Mouse (Mus musculus): Measurements from ENCODE around the gene Mest.

The Mest gene

DNA sequence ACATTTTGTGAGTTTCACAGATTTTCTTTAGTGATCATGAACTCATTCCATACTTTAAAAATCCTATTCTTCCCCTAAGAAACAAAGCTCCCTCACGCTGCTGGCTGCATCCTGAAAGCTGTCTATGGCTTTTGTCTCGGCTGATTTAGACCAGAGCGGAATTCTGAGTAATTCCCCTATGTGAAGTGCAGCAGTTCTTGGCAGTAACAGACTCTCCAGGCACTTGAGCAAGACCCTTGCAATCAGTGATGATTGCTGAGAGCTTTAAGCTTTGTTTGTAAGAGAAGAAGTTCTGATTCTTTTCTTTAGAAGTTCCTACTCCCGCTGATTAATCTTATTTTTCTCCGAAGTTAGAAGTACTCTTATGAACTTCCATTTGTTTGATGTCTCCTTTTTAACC is 25.9 kb upstream of the Mest start:
- Histone ChIP-seq H3K27me3 (ENCODE audit: insufficient read depth, low read length) (no peaks in the 10 kb centered on the region), H3K4me1 (replicated peaks; ENCODE audit: low read depth, low read length) (peaks cover 11% of the 10 kb centered on the region), H3K4me3 (replicated peaks; ENCODE audit: low read length) (no peak overlapping the region), H3K9me3 (ENCODE audit: low read length) (no peaks in the 10 kb centered on the region), H3K36me3 (ENCODE audit: insufficient read depth, low read length) (no peaks in the 10 kb centered on the region)
- TF ChIP-seq CTCF (conservative IDR thresholded peaks at IDR 0.05; ENCODE audit: low read length), result no peak

DNA sequence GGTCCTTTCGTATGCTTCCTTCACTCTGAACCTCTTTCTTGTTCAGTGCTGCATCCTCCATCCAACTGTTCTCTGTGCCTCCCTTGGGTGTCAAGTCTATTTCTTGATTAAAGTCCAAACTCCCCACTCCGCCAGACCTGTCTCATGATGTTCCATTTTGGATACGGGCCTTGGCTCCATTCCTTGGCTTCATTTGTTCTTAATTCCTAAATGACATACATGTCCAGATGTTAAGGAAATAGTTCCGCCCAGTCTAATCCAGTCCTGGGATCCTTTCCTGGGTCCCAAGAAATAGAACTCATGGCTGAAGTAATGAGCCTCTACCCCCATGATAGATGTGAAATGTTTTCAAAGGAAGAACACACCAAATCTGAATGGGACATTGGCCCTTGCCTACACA is 25.3 kb upstream of the Mest start:
- TF ChIP-seq CTCF (conservative IDR thresholded peaks at IDR 0.05; ENCODE audit: low read length), result no peak
- no peak for TF ChIP-seq NANOG (IDR thresholded peaks at IDR 0.05; ENCODE audit: borderline replicate concordance, low read length)
- no peak for TF ChIP-seq POU5F1 (IDR thresholded peaks at IDR 0.05; ENCODE audit: borderline replicate concordance, low read length)
- Histone ChIP-seq H3K36me3 (ENCODE audit: insufficient read depth, low read length) (no peaks in the 10 kb centered on the region), H3K27me3 (ENCODE audit: insufficient read depth, low read length) (no peaks in the 10 kb centered on the region), H3K4me1 (replicated peaks; ENCODE audit: low read depth, low read length) (peaks cover 6% of the 10 kb centered on the region), H3K9me3 (ENCODE audit: low read length) (no peaks in the 10 kb centered on the region), H3K4me3 (replicated peaks; ENCODE audit: low read length) (no peak overlapping the region)

DNA sequence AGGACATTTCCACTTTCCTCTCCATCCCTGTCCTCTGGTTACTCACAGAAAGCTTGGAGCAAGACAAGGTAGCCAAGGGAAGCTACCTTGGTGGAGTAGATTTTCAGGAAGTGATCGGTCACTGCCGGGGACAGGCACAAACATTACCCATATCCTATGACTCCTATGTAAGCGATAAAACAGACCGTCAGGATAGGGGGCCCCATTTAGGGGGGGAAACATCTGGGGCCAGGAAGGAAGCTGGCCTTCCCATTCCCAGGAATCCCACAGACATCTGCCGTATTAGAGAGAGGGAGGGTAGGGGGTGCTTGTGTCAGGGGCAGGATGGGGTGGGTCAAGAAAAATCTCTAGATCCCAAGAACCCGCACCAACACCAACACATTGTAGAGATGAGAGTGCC is 23.2 kb upstream of the Mest start:
- Histone ChIP-seq H3K4me1 (replicated peaks; ENCODE audit: low read depth, low read length) (no peaks in the 10 kb centered on the region), H3K9me3 (ENCODE audit: low read length) (no peaks in the 10 kb centered on the region), H3K27me3 (ENCODE audit: insufficient read depth, low read length) (no peaks in the 10 kb centered on the region), H3K4me3 (replicated peaks; ENCODE audit: low read length) (no peak overlapping the region), H3K36me3 (ENCODE audit: insufficient read depth, low read length) (no peaks in the 10 kb centered on the region)
- TF ChIP-seq CTCF (conservative IDR thresholded peaks at IDR 0.05; ENCODE audit: low read length) (no peak), NANOG (IDR thresholded peaks at IDR 0.05; ENCODE audit: borderline replicate concordance, low read length) (no peak), POU5F1 (IDR thresholded peaks at IDR 0.05; ENCODE audit: borderline replicate concordance, low read length) (no peak)

DNA sequence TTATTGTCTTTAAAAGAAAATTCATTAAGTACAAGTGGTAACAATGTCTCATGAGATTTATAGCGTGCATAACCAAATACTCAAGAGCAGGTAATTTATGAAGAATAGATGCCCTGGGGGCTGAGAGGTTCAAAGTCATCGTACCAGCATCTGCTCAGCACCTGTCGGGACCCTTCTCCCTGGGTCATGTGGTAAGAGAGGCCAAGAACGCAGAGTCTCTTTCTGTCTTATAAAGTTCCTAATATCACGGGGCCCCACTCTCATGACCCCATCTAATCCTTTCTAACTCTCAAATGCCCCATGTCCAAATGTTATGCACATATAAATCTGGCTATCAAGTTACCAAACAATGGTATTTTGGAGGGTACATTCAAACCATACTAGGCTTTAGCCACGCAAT is 20.5 kb upstream of the Mest start:
- no peak overlapping the region for H3K4me3 ChIP-seq (replicated peaks; ENCODE audit: low read length)
- H3K9me3 ChIP-seq (ENCODE audit: low read length), result no peaks in the 10 kb centered on the region
- no peak for TF ChIP-seq NANOG (IDR thresholded peaks at IDR 0.05; ENCODE audit: borderline replicate concordance, low read length)
- TF ChIP-seq POU5F1 (IDR thresholded peaks at IDR 0.05; ENCODE audit: borderline replicate concordance, low read length), result no peak
- no peak for TF ChIP-seq CTCF (conservative IDR thresholded peaks at IDR 0.05; ENCODE audit: low read length)
- no peaks in the 10 kb centered on the region for H3K4me1 ChIP-seq (replicated peaks; ENCODE audit: low read depth, low read length)
- no peaks in the 10 kb centered on the region for H3K36me3 ChIP-seq (ENCODE audit: insufficient read depth, low read length)
- no peaks in the 10 kb centered on the region for H3K27me3 ChIP-seq (ENCODE audit: insufficient read depth, low read length)

DNA sequence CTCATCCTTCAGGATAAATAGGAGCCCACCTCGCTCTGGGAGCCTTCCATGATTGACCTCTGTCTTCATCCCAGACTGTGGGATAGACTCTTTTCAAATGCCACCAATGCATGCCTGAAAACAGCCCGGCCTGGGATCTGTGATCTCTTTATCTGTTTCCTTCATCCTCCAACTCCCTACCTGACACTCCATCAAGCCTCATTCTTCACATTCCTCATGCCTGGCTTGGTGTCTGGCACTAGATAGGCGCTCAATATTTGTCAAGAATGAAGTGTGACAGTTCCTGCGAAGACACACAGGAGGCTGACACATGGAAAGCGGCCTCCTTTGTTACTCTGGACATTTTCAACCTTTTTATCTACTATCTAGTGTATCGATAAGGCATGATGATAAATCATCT is 19.9 kb upstream of the Mest start:
- no peaks in the 10 kb centered on the region for H3K36me3 ChIP-seq (ENCODE audit: insufficient read depth, low read length)
- H3K27me3 ChIP-seq (ENCODE audit: insufficient read depth, low read length), result no peaks in the 10 kb centered on the region
- H3K4me3 ChIP-seq (replicated peaks; ENCODE audit: low read length), result no peak overlapping the region
- H3K4me1 ChIP-seq (replicated peaks; ENCODE audit: low read depth, low read length), result no peaks in the 10 kb centered on the region
- H3K9me3 ChIP-seq (ENCODE audit: low read length), result no peaks in the 10 kb centered on the region
- TF ChIP-seq POU5F1 (IDR thresholded peaks at IDR 0.05; ENCODE audit: borderline replicate concordance, low read length), result no peak
- no peak for TF ChIP-seq NANOG (IDR thresholded peaks at IDR 0.05; ENCODE audit: borderline replicate concordance, low read length)
- no peak for TF ChIP-seq CTCF (conservative IDR thresholded peaks at IDR 0.05; ENCODE audit: low read length)

- H3K36me3 ChIP-seq (ENCODE audit: insufficient read depth, low read length), result no peaks in the 10 kb centered on the region
- H3K9me3 ChIP-seq (ENCODE audit: low read length), result no peaks in the 10 kb centered on the region
- TF ChIP-seq NANOG (IDR thresholded peaks at IDR 0.05; ENCODE audit: borderline replicate concordance, low read length) (no peak), POU5F1 (IDR thresholded peaks at IDR 0.05; ENCODE audit: borderline replicate concordance, low read length) (no peak), CTCF (conservative IDR thresholded peaks at IDR 0.05; ENCODE audit: low read length) (no peak)
- H3K4me3 ChIP-seq (replicated peaks; ENCODE audit: low read length), result no peak overlapping the region
- H3K27me3 ChIP-seq (ENCODE audit: insufficient read depth, low read length), result no peaks in the 10 kb centered on the region
- no peaks in the 10 kb centered on the region for H3K4me1 ChIP-seq (replicated peaks; ENCODE audit: low read depth, low read length)
Measured at GRCm38 (mm10) chr6:30703977-30704602, 19.3 kb upstream of the Mest start.

DNA sequence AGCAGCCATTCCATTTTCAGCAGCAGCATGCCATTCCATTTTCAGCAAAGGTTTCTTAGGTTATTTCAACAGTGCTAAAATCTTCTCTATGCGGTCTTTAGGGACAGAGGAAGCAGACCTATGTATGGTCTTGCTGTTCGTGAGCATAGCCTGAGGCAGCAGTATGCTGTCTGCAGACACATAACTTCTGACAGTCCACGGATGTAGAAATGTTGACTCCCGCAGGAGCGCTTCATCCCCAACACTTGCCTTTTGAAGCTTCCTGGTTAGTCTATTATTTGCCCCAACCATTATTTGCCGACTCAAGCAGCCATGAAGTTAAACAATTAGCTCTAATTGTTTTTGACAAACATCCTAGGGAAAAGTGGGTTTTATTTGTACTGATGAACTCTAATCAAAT is 14.2 kb upstream of the Mest start:
- peaks cover 3% of the 10 kb centered on the region; the same call in 1 of the 2 replicates for H3K27me3 ChIP-seq (ENCODE audit: insufficient read depth, low read length)
- H3K4me3 ChIP-seq (replicated peaks; ENCODE audit: low read length), result no peak overlapping the region
- TF ChIP-seq CTCF (conservative IDR thresholded peaks at IDR 0.05; ENCODE audit: low read length) (no peak), NANOG (IDR thresholded peaks at IDR 0.05; ENCODE audit: borderline replicate concordance, low read length) (no peak), POU5F1 (IDR thresholded peaks at IDR 0.05; ENCODE audit: borderline replicate concordance, low read length) (no peak)
- H3K9me3 ChIP-seq (ENCODE audit: low read length), result no peaks in the 10 kb centered on the region
- 0 out of 2 replicates have a peak, but pooled peaks cover 2% of the 10 kb centered on the region for H3K4me1 ChIP-seq (replicated peaks; ENCODE audit: low read depth, low read length)
- H3K36me3 ChIP-seq (ENCODE audit: insufficient read depth, low read length), result no peaks in the 10 kb centered on the region

DNA sequence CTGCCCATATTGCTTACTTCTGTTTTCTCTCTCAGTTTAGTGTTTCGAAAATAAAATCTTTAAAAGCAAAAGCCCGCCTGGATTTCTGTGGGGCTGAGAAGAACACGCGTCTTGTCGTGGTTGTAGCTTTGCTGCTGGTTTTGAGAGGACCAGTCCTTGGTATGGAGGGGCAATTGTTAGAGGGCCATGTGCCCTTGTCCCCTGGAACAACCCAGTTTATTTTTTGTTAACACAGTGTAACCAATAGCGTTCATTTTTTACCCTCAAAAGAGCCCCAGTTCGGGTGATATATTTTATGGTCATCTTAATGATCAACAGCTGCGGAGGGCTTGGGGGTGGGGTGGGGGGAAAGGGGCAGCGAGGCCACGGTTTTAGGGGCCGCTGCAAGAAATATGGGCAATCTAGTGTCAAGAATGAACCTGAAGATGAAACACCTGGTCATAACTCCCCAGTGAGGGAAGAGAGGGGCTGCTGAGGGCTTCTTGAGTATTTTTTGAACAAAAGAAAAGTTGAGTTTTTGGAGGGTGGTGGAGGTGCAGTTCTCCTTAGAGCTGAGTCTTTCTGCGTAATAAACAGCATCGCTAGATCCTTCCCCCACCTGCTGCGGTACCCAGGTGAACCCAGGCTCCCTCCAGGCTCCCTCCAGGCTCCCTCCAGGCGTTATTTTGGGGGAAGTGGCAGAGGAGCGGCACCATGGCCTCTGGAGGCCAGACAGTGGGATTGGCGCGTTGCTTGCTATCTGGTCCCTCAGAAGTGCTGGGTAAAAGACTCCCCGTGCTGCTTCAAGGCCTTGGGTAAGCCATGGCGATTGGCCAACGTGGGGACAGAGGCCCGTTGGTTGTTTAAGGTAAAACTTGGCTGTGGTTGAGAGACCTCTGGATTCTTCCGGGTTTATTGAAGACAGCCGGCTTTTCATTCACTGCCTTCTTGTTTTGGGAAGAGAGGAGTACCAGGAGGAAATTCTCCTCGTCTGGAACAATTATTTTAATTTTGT is 12.7 kb upstream of the Mest start:
- no peak for TF ChIP-seq POU5F1 (IDR thresholded peaks at IDR 0.05; ENCODE audit: borderline replicate concordance, low read length)
- no peak for TF ChIP-seq CTCF (conservative IDR thresholded peaks at IDR 0.05; ENCODE audit: low read length)
- TF ChIP-seq NANOG (IDR thresholded peaks at IDR 0.05; ENCODE audit: borderline replicate concordance, low read length), result no peak
- H3K4me3 ChIP-seq (replicated peaks; ENCODE audit: low read length), result no peak overlapping the region

More for the DNA sequence above, 12.7 kb upstream of the Mest start:
- no peaks in the 10 kb centered on the region for H3K9me3 ChIP-seq (ENCODE audit: low read length)
- no peaks in the 10 kb centered on the region for H3K36me3 ChIP-seq (ENCODE audit: insufficient read depth, low read length)
- H3K27me3 ChIP-seq (ENCODE audit: insufficient read depth, low read length), result peaks cover 3% of the 10 kb centered on the region; the same call in 1 of the 2 replicates
- 0 out of 2 replicates have a peak, but pooled peaks cover 2% of the 10 kb centered on the region for H3K4me1 ChIP-seq (replicated peaks; ENCODE audit: low read depth, low read length)
